Mouse (Mus musculus): ENCODE data around the gene 4632433K11Rik. TPM values are rescaled to one million over a fixed set of nuclear protein-coding genes. Genes with fewer than 3 reads are reported as not detected.

Gene 4632433K11Rik
- polyA plus RNA-seq, 1 experiment from 2014 or later: not detected

Other genes starting within 250 kb of the 4632433K11Rik start
- 9.6 and 11.7 TPM in 2 replicates for gene Tmem238, start 244.5 kb upstream of the 4632433K11Rik start, polyA plus RNA-seq (2015; fragmentation: Nextera tagmentation; extraction: Ambion mirVana)
- gene Rpl28, start 241.2 kb upstream of the 4632433K11Rik start, polyA plus RNA-seq (2015; fragmentation: Nextera tagmentation; extraction: Ambion mirVana): 546 and 590 TPM in 2 replicates
- gene Ube2s, start 221.5 kb upstream of the 4632433K11Rik start, polyA plus RNA-seq (2015; fragmentation: Nextera tagmentation; extraction: Ambion mirVana): 413 and 414 TPM in 2 replicates
- gene Shisa7, start 189.4 kb upstream of the 4632433K11Rik start, polyA plus RNA-seq (2015; fragmentation: Nextera tagmentation; extraction: Ambion mirVana): not detected in 2 replicates
- 19.9 and 22.0 TPM in 2 replicates for gene Isoc2b, start 163.9 kb upstream of the 4632433K11Rik start, polyA plus RNA-seq (2015; fragmentation: Nextera tagmentation; extraction: Ambion mirVana)
- 0.72 and 0.81 TPM in 2 replicates for gene Isoc2a, start 157.0 kb upstream of the 4632433K11Rik start, polyA plus RNA-seq (2015; fragmentation: Nextera tagmentation; extraction: Ambion mirVana)
- gene Gm36210, start 127.6 kb upstream of the 4632433K11Rik start, polyA plus RNA-seq (2015; fragmentation: Nextera tagmentation; extraction: Ambion mirVana): 0.10 TPM in 2 replicates
- 2.7 and 3.1 TPM in 2 replicates for gene Zfp628, start 118.9 kb upstream of the 4632433K11Rik start, polyA plus RNA-seq (2015; fragmentation: Nextera tagmentation; extraction: Ambion mirVana)
- 0.22 and 0.60 TPM in 2 replicates for gene Nat14, start 112.1 kb upstream of the 4632433K11Rik start, polyA plus RNA-seq (2015; fragmentation: Nextera tagmentation; extraction: Ambion mirVana)
- 0.07 and 0.19 TPM in 2 replicates for gene Ssc5d, start 108.3 kb upstream of the 4632433K11Rik start, polyA plus RNA-seq (2015; fragmentation: Nextera tagmentation; extraction: Ambion mirVana)
- gene Sbk2, start 69.7 kb upstream of the 4632433K11Rik start, polyA plus RNA-seq (2015; fragmentation: Nextera tagmentation; extraction: Ambion mirVana): 0.09 and 0.21 TPM in 2 replicates
- not detected in 2 replicates for gene Sbk3, start 63.0 kb upstream of the 4632433K11Rik start, polyA plus RNA-seq (2015; fragmentation: Nextera tagmentation; extraction: Ambion mirVana)
- 18.7 and 22.3 TPM in 2 replicates for gene Zfp579, start 38.0 kb upstream of the 4632433K11Rik start, polyA plus RNA-seq (2015; fragmentation: Nextera tagmentation; extraction: Ambion mirVana)
- 14.9 and 18.2 TPM in 2 replicates for gene Zfp524, start 19.7 kb upstream of the 4632433K11Rik start, polyA plus RNA-seq (2015; fragmentation: Nextera tagmentation; extraction: Ambion mirVana)
- 32.3 and 33.5 TPM in 2 replicates for gene Fiz1, start 19.4 kb upstream of the 4632433K11Rik start, polyA plus RNA-seq (2015; fragmentation: Nextera tagmentation; extraction: Ambion mirVana)
- gene Gm44973, start 18.6 kb upstream of the 4632433K11Rik start, polyA plus RNA-seq (2015; fragmentation: Nextera tagmentation; extraction: Ambion mirVana): 2.9 and 5.4 TPM in 2 replicates
- gene Zfp865, start 13.7 kb upstream of the 4632433K11Rik start, polyA plus RNA-seq (2015; fragmentation: Nextera tagmentation; extraction: Ambion mirVana): 5.1 and 5.9 TPM in 2 replicates
- gene Ccdc106, start 13.6 kb upstream of the 4632433K11Rik start, polyA plus RNA-seq (2015; fragmentation: Nextera tagmentation; extraction: Ambion mirVana): 0.27 TPM in 1 of 2 replicates, not detected in the other
- gene Zfp784, start 4.3 kb downstream of the 4632433K11Rik start, polyA plus RNA-seq (2015; fragmentation: Nextera tagmentation; extraction: Ambion mirVana): 3.8 and 4.4 TPM in 2 replicates
- gene Zfp580, start 17.4 kb downstream of the 4632433K11Rik start, polyA plus RNA-seq (2015; fragmentation: Nextera tagmentation; extraction: Ambion mirVana): 15.2 and 15.4 TPM in 2 replicates
- gene U2af2, start 28.0 kb downstream of the 4632433K11Rik start, polyA plus RNA-seq (2015; fragmentation: Nextera tagmentation; extraction: Ambion mirVana): 131 and 138 TPM in 2 replicates
- 42.6 and 44.8 TPM in 2 replicates for gene Epn1, start 46.1 kb downstream of the 4632433K11Rik start, polyA plus RNA-seq (2015; fragmentation: Nextera tagmentation; extraction: Ambion mirVana)
- gene Rfpl4, start 82.8 kb downstream of the 4632433K11Rik start, polyA plus RNA-seq (2015; fragmentation: Nextera tagmentation; extraction: Ambion mirVana): not detected in 2 replicates
- 0.13 and 0.40 TPM in 2 replicates for gene Rasl2-9, start 91.8 kb downstream of the 4632433K11Rik start, polyA plus RNA-seq (2015; fragmentation: Nextera tagmentation; extraction: Ambion mirVana)
- not detected in 2 replicates for gene Vmn1r55, start 115.6 kb downstream of the 4632433K11Rik start, polyA plus RNA-seq (2015; fragmentation: Nextera tagmentation; extraction: Ambion mirVana)
- not detected in 2 replicates for gene Vmn1r56, start 162.6 kb downstream of the 4632433K11Rik start, polyA plus RNA-seq (2015; fragmentation: Nextera tagmentation; extraction: Ambion mirVana)
- not detected in 2 replicates for gene Vmn1r57, start 184.4 kb downstream of the 4632433K11Rik start, polyA plus RNA-seq (2015; fragmentation: Nextera tagmentation; extraction: Ambion mirVana)